Mouse (Mus musculus): ENCODE measurements around the gene Spa17. TPM values are rescaled to one million over a fixed set of nuclear protein-coding genes. Genes with fewer than 3 reads are reported as not detected.

Spa17 gene
- polyA plus RNA-seq, 1 experiment from 2014 or later, result 10.7 TPM

- H3K4me3 ChIP-seq (ENCODE audit: low read depth, low read length), result no peak within 1 kb of the TSS
- H3K36me3 ChIP-seq (replicated peaks; ENCODE audit: control insufficient read depth, insufficient read depth, low read depth, low read length), result no peaks in the 10 kb centered on the region
- DNase-seq (ENCODE audit: low spot score) (no peak), ATAC-seq (replicated peaks; ENCODE audit: insufficient number of reproducible peaks, low FRiP score, low TSS enrichment, low read depth) (no peak)
- H3K27ac ChIP-seq (replicated peaks; ENCODE audit: low read depth, low read length), result no peak within 1 kb of the TSS
- H3K9me3 ChIP-seq (replicated peaks; ENCODE audit: control insufficient read depth, low read length), result no peaks in the 10 kb centered on the region
- peaks cover 21% of the 10 kb centered on the region for H3K27me3 ChIP-seq (ENCODE audit: control insufficient read depth, insufficient read depth, low read length)
- no peak within 1 kb of the TSS for H3K4me2 ChIP-seq (ENCODE audit: low read depth, low read length)
- no peaks in the 10 kb centered on the region; the same call in 1 of the 2 replicates for H3K4me1 ChIP-seq (ENCODE audit: control insufficient read depth, insufficient read depth, low read length)
- H3K9ac ChIP-seq (replicated peaks; ENCODE audit: low read length), result no peak within 1 kb of the TSS
- WGBS, result 23% methylated on average over 7 of the region's 7 CpGs
Observed at GRCm38 (mm10) chr9:37554838-37555748, 58.4 kb downstream of the Spa17 start, which contains the start of gene Siae. Siae (plus strand) TSS chr9:37555698.

GRCm38 (mm10) chr9:37554279-37554678 is 59.2 kb downstream of the Spa17 start:
- Histone ChIP-seq H3K27me3 (ENCODE audit: control insufficient read depth, insufficient read depth, low read length) (peaks cover 24% of the 10 kb centered on the region), H3K4me3 (ENCODE audit: low read depth, low read length) (no peak overlapping the region)

More at GRCm38 (mm10) chr9:37554279-37554678, 59.2 kb downstream of the Spa17 start:
- ATAC-seq (replicated peaks; ENCODE audit: insufficient number of reproducible peaks, low FRiP score, low TSS enrichment, low read depth) (no peak), DNase-seq (ENCODE audit: low spot score) (no peak)
- H3K27ac ChIP-seq (replicated peaks; ENCODE audit: low read depth, low read length), result no peak overlapping the region
- no peaks in the 10 kb centered on the region for H3K36me3 ChIP-seq (replicated peaks; ENCODE audit: control insufficient read depth, insufficient read depth, low read depth, low read length)
- no peak overlapping the region for H3K4me2 ChIP-seq (ENCODE audit: low read depth, low read length)
- 94% methylated on average over 1 of the region's 1 CpGs for WGBS
- no peaks in the 10 kb centered on the region for H3K9me3 ChIP-seq (replicated peaks; ENCODE audit: control insufficient read depth, low read length)
- H3K9ac ChIP-seq (replicated peaks; ENCODE audit: low read length), result no peak overlapping the region
- no peaks in the 10 kb centered on the region; the same call in 1 of the 2 replicates for H3K4me1 ChIP-seq (ENCODE audit: control insufficient read depth, insufficient read depth, low read length)

Other genes starting within 250 kb of the Spa17 start
- gene Hepacam, start 246.4 kb downstream of the Spa17 start, polyA plus RNA-seq (2014; fragmentation: Nextera tagmentation; extraction: Ambion mirVana), result not detected in 2 replicates
- gene Robo4, start 211.8 kb downstream of the Spa17 start, polyA plus RNA-seq (2014; fragmentation: Nextera tagmentation; extraction: Ambion mirVana), result 6.0 and 6.5 TPM in 2 replicates
- gene Robo3, start 180.5 kb downstream of the Spa17 start, polyA plus RNA-seq (2014; fragmentation: Nextera tagmentation; extraction: Ambion mirVana), result 4.9 and 6.6 TPM in 2 replicates
- 32.8 and 33.0 TPM in 2 replicates for gene Msantd2, start 124.4 kb downstream of the Spa17 start, polyA plus RNA-seq (2014; fragmentation: Nextera tagmentation; extraction: Ambion mirVana)
- 26.3 and 33.1 TPM in 2 replicates for gene Esam, start 85.6 kb downstream of the Spa17 start, polyA plus RNA-seq (2014; fragmentation: Nextera tagmentation; extraction: Ambion mirVana)
- gene Vsig2, start 74.5 kb downstream of the Spa17 start, polyA plus RNA-seq (2014; fragmentation: Nextera tagmentation; extraction: Ambion mirVana), result 0.49 TPM in 1 of 2 replicates, not detected in the other
- gene Nrgn, start 60.8 kb downstream of the Spa17 start, polyA plus RNA-seq (2014; fragmentation: Nextera tagmentation; extraction: Ambion mirVana), result 1.9 and 3.4 TPM in 2 replicates
- gene Siae, start 58.0 kb downstream of the Spa17 start, polyA plus RNA-seq (2014; fragmentation: Nextera tagmentation; extraction: Ambion mirVana), result 5.8 and 8.0 TPM in 2 replicates
- gene Tbrg1, start 43.6 kb upstream of the Spa17 start, polyA plus RNA-seq (2014; fragmentation: Nextera tagmentation; extraction: Ambion mirVana), result 137 and 149 TPM in 2 replicates
- gene Panx3, start 55.5 kb upstream of the Spa17 start, polyA plus RNA-seq (2014; fragmentation: Nextera tagmentation; extraction: Ambion mirVana), result 0.08 and 0.56 TPM in 2 replicates
- gene Olfr160, start 102.5 kb upstream of the Spa17 start, polyA plus RNA-seq (2014; fragmentation: Nextera tagmentation; extraction: Ambion mirVana), result not detected in 2 replicates
- gene Olfr874, start 131.4 kb upstream of the Spa17 start, polyA plus RNA-seq (2014; fragmentation: Nextera tagmentation; extraction: Ambion mirVana), result not detected in 2 replicates
- not detected in 2 replicates for gene Olfr875, start 158.1 kb upstream of the Spa17 start, polyA plus RNA-seq (2014; fragmentation: Nextera tagmentation; extraction: Ambion mirVana)
- gene Olfr876, start 189.3 kb upstream of the Spa17 start, polyA plus RNA-seq (2014; fragmentation: Nextera tagmentation; extraction: Ambion mirVana), result not detected in 2 replicates
- not detected in 2 replicates for gene Olfr877, start 240.5 kb upstream of the Spa17 start, polyA plus RNA-seq (2014; fragmentation: Nextera tagmentation; extraction: Ambion mirVana)

Measured in embryonic facial prominence, embryonic 11.5 days (tissue).